Mouse (Mus musculus) heart, embryonic 11.5 days (tissue): ENCODE results near the gene Cebpg. TPM values are rescaled to one million over a fixed set of nuclear protein-coding genes. Genes with fewer than 3 reads are reported as not detected.

Source experiments
- ATAC-seq: fragments of 200-750 bp; cut with Nextera tagmentation; replicated peaks from 2 replicates; pipeline ENCODE4 v1.8.0; 2017; ENCODE audit warnings: moderate library complexity; ENCODE audit not compliant: insufficient number of reproducible peaks, low FRiP score, low TSS enrichment
- H3K27ac ChIP-seq: fragments of 300-500 bp; sonication (generic); 2 replicates; pipeline ENCODE4 v1.5.1; 2014; ENCODE audit warnings: mild to moderate bottlenecking, low read depth, low read length
- H3K27me3 ChIP-seq: fragments of 300-500 bp; sonication (generic); 2 replicates; pipeline ENCODE4 v1.6.1; 2014; ENCODE audit warnings: mild to moderate bottlenecking, low read length, mixed read lengths; ENCODE audit not compliant: control insufficient read depth, insufficient read depth
- H3K36me3 ChIP-seq: fragments of 300-500 bp; sonication (generic); 2 replicates; pipeline ENCODE4 v1.6.1; 2014; ENCODE audit warnings: mild to moderate bottlenecking, low read length, moderate library complexity, mixed read lengths; ENCODE audit not compliant: control insufficient read depth, insufficient read depth
- H3K4me1 ChIP-seq: fragments of 300-500 bp; sonication (generic); 2 replicates; pipeline ENCODE4 v1.6.1; 2014; ENCODE audit warnings: low read length; ENCODE audit not compliant: control insufficient read depth, insufficient read depth
- H3K4me2 ChIP-seq: fragments of 300-500 bp; sonication (generic); 2 replicates; pipeline ENCODE4 v1.6.1; 2014; ENCODE audit warnings: mild to moderate bottlenecking, moderate library complexity
- H3K4me3 ChIP-seq: fragments of 300-500 bp; sonication (generic); 2 replicates; pipeline ENCODE4 v1.5.1; 2014; ENCODE audit warnings: low read depth, low read length
- H3K9ac ChIP-seq: fragments of 300-500 bp; sonication (generic); 2 replicates; pipeline ENCODE4 v1.6.1; 2014; ENCODE audit warnings: mild to moderate bottlenecking, low read depth, low read length, moderate library complexity
- H3K9me3 ChIP-seq: fragments of 300-500 bp; sonication (generic); replicated peaks from 2 replicates; pipeline ENCODE4 v1.6.1; 2016; ENCODE audit warnings: low read length; ENCODE audit not compliant: control insufficient read depth
- WGBS: fragments of 180-500 bp; shearing (Covaris S2); extraction: QIAGEN DNeasy Blood & Tissue Kit; methylation state at CpG from one replicate; pipeline ENCODE4 v1.1.7; 2014; ENCODE audit not compliant: insufficient replicate concordance; 5-methylcytosine and 5-hydroxymethylcytosine counted together
- microRNA-seq: library from miRNA; unstranded; fragments of <30 nt; microRNA quantifications from one replicate; pipeline ENCODE4, GENCODE M21; 2016; ENCODE audit warnings: borderline number of aligned reads
- polyA plus RNA-seq: library from polyadenylated mRNA; unstranded; fragments of >200 nt; fragmentation: Nextera tagmentation; extraction: Ambion mirVana; gene quantifications from 2 replicates; pipeline ENCODE4 v1.2.1, GENCODE M21; 2014

Cebpg gene
- polyA plus RNA-seq, 1 experiment from 2014 or later, result 16.1 TPM

DNA sequence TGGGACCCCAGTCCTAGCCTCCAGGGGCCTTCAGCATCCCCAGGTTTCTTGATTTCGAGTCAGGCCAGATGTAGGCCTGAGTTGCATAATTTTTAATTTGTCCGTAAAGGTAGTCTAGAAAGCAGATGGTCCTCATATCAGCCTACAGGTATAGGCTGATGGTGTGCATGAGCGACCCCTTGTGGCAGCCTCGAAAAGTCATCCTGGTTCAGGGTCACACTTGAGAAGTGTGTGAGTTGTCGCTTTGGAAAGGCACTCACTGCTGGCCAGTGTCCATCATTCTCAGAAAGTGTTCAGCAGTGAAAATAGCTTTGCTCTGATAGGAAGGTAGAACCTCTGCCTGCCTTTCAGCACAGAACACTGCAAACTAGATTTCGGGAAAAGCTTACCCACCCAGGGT, 55.5 kb downstream of the Cebpg start:
- no peak for ATAC-seq
- H3K4me2 ChIP-seq, result no peak overlapping the region
- H3K9ac ChIP-seq, result no peak overlapping the region
- 37% methylated on average over 6 of the region's 6 CpGs for WGBS
- H3K4me3 ChIP-seq, result no peak overlapping the region
- no peak overlapping the region for H3K27ac ChIP-seq
- H3K4me1 ChIP-seq, result peaks cover 4% of the 10 kb centered on the region; the same call in 1 of the 2 replicates
- H3K9me3 ChIP-seq, result no peaks in the 10 kb centered on the region
- no peaks in the 10 kb centered on the region for H3K27me3 ChIP-seq
- no peaks in the 10 kb centered on the region for H3K36me3 ChIP-seq

Small RNA genes lying within 50 kb of the gene (microRNA-seq; reads per million reads assigned to microRNA genes)
- gene Gm25033, result not detected

Other genes with a start within 250 kb of the Cebpg start
- gene Chst8, start 243.9 kb downstream of the Cebpg start, polyA plus RNA-seq, result 1.2 and 1.6 TPM in 2 replicates
- gene Pepd, start 144.2 kb downstream of the Cebpg start, polyA plus RNA-seq, result 53.9 and 54.0 TPM in 2 replicates
- gene Cebpa, start 62.7 kb upstream of the Cebpg start, polyA plus RNA-seq, result 0.08 and 0.47 TPM in 2 replicates
- 0.68 and 0.89 TPM in 2 replicates for gene Slc7a10, start 129.8 kb upstream of the Cebpg start, polyA plus RNA-seq
- gene Lrp3, start 158.9 kb upstream of the Cebpg start, polyA plus RNA-seq, result 2.1 and 2.2 TPM in 2 replicates